Mouse (Mus musculus): Measurements from ENCODE around the gene Pfas.
"Not testable (repeated sequence)": the region's sequence is repeated elsewhere in the genome, so short reads cannot be mapped to it uniquely, and the experiment has no call there.

Gene Pfas

DNA sequence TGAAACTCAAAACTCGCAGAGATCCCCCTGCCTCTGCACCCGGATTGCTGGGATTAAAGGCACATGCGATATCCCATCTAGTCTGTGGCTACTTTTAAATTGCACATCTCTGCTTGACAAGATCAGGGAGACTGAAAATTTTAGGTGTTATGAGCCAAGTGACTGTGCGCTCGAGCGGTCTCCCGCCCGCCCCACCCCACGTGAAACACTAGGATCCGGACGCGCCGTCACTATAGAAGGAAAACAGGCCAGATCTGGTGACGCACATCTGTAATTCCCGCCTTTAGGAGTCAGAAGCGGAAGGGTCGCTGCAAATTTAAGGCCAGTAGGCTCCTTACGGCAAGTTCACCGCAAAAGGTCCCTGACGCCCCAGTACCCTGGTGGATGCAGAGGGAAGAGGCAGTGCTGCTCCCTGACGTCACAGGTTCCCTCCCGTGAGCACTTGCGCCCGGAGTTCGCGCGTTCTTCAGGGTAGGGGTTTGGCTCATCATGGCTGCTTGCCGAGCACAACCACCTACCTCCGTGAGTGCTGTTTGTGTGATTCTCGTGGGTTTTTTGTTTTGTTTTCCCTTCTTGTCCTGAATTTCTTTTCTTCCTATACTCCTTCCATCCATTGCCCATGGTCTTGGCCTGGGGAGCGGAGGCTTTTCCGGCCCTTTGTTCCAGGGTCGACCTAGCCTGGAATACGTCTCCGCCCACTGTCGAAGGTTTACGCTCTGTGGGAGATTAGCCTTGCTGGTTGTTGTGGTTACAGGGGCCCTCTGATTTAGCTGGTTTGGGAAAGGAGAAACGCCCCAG lies 7.6 kb upstream of the Pfas start, which contains the start of gene Ctc1:
Ctc1 (plus strand) TSS at position 268 of the 798 bp plus-strand sequence.
- DNase-seq (ENCODE audit: low read depth, low spot score), result peak; percentile 74

DNA sequence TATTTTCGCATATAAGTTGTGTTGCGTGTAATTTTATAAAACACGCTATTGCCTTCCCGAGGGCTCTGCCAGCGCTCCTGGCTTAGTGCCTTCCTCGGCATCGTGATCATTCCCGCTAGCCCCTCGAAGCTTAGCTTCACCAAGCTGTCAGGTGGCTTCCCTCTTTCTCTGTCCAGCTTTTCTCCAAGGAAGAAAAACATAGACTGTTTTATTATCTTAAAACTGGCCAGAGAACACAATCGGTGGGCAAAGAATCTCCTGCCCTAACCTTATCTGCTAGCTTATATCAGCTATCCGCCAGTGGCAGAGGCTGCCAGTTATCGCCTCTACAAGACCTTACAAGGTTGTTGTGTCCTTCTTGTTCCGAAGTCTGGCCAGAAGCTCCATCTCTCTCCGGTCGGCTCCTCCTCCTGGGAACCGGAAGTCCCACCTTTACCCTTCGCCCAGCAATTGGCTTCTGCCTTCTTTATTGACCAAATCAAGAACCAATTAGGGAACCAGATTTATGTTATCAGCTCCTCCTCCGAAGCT lies 3.9 kb upstream of the Pfas start:
- DNase-seq (ENCODE audit: low read depth, low spot score), result peak; percentile 78

DNA sequence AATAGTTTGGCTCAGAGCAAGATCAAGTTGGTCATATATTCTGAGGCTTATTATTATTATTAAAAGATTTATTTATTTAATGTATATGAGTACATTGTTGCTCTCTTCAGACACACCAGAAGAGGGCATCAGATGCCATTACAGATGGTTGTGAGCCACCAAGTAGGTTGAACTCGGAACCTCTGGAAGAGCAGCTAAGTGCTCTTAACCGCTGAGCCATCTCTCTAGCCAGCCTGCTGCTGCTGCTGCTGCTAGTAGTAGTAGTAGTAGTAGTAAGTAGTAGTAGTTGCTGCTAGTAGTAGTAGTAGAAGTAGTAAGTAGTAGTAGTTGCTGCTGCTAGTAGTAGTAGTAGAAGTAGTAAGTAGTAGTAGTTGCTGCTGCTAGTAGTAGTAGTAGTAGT lies 3.2 kb upstream of the Pfas start:
- DNase-seq (ENCODE audit: low read depth, low spot score), result not testable (repeated sequence)

DNA sequence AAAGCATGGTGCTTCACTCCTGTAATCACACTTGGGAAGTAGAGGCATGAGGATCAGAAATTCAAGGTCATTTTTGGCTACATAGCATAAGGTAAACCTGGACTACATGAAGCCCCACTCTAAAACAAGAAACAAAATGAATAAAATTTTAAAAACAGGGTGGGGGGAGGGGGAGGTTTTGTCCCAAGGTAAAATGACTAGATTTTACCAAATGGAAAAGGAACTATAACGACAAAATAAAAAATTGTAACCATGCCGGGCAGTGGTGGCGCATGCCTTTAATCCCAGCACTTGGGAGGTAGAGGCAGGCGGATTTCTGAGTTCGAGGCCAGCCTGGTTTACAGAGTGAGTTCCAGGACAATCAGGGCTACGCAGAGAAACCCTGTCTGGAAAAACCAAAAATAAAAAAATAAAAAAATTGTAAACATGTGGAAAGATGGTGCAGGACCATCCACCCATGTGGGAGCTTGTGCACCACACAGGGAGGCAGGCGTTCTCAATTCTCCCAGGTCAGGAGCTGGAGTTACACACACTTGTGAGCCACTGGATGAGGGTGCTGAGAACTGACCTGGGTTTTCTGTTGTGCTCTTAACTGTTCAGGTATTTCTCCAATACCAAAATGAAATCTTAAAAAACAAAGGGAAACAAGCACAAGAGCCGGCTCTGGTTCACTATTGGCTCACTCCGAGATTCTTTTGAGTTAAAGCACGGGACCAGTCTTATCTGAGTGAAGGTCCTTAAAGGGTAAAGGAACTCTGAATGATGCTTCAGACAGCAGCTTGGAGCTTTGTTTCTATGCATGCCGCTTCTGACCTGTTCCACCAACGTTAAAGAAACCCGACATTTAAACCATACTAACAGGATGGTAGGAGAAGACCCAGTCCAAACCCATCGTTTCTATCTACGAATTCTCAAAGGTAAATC lies 2.4 kb upstream of the Pfas start:
- DNase-seq (ENCODE audit: low read depth, low spot score), result no peak

DNA sequence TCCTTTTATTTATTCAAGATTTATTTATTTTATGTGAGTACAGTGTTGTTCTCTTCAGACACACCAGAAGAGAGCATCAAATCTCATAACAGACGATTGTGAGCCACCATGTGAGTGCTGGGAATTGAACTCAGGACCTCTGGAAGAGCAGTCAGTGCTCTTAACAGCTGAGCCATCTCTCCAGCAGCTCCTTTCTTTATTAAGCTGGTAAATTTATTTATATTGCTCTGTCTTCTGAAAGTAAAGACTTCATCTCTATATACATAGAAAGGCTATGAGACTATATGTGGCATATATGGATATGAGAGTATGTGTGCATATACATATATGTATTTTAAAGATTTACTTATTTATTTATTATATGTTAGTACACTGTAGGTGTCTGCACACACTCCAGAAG lies 1.2 kb upstream of the Pfas start:
- no peak for DNase-seq (ENCODE audit: low read depth, low spot score)

DNA sequence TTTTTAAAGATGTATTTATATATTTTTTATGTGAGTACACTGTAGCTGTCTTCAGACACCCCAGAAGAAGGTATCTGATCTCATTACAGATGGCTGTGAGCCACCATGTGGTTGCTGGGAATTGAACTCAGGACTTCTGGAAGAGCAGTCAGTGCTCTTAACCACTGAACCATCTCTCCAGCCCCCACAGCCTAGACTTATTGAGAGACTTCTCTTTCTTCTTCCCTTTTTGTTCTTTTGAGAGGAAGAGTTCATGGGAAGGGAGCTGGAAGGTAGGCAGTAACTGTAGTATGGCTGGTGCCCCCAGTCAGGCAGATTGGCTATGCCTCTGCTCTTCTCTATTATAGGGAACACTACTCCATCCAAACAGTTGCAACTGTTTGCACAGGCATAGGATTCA lies 1.7 kb downstream of the Pfas start:
- not testable (repeated sequence) for DNase-seq (ENCODE audit: low read depth, low spot score)

DNA sequence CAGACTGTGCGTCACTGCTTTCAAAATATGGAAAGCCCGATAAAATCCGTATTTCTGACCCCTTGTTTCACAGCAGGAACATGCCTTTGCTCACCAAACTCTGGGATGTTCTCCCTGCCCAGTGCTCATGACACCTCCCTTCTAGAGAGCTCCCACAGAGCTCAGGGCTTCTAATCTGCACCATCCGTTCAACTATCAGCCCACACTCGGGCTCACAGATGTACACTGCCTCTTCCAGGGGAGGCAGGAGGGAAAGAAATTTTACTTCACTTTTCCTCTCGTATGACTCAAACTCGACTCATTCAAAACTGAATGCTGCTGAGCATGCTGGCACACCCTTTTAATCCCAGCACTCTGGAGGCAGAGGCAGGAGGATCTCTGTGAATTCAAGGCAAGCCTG lies 3.1 kb downstream of the Pfas start:
- DNase-seq (ENCODE audit: low read depth, low spot score), result no peak

DNA sequence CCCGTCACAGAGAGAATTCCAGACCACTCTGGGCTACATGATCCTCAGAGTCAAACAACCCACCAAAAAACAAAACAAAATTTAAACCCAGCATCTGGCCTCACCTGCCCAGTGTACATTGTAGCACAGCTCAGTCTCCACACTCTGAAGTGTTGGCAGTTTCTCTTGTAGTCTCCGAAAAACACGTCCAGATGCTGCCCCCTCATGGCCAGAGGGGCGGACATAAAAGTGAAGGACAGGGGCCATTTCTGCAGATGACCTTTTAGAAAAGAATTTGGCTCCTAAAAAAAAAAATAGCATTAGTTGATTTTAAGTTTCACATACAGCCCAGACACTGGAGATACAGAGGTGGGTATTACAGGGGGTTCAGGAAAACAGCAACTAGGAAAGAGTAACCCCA lies 4.7 kb downstream of the Pfas start:
- no peak for DNase-seq (ENCODE audit: low read depth, low spot score)

DNA sequence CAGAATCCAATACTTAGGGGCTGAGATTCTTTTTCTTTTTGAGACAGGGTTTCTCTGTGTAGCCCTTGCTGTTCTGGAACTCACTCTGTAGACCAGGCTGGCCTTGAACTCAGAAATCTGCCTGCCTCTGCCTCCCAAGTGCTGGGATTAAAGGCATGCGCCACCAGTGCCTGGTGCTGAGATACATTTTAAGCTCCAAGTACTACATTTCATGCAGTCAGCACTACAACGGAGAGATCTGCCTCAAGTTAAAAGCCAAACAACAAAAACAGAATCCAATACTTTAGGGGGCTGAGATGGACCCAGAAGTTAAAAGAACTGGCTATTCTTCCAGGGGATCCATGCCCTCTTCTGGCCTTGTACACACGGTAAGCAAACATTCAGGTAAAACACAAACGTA lies 5.5 kb downstream of the Pfas start:
- DNase-seq (ENCODE audit: low read depth, low spot score), result not testable (repeated sequence)

DNA sequence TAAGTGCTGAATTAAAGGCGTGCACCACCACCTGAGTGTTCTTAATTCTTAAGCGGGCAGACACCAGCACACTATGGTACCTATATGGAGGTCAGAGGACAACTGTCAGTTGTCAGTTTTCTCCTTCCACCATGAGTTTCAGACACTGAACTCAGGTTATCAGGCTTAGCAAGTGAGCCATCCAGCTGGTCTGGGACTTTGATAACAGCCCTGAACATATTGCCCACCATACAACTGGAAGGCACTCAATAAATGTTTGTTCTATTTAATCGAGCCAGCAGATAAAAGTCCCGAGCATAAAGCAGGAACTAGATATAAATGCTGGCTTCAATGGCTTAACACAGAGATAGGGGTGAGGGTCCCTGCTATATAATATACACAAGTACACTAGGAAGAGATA lies 11.2 kb downstream of the Pfas start:
- no peak for DNase-seq (ENCODE audit: low read depth, low spot score)

DNA sequence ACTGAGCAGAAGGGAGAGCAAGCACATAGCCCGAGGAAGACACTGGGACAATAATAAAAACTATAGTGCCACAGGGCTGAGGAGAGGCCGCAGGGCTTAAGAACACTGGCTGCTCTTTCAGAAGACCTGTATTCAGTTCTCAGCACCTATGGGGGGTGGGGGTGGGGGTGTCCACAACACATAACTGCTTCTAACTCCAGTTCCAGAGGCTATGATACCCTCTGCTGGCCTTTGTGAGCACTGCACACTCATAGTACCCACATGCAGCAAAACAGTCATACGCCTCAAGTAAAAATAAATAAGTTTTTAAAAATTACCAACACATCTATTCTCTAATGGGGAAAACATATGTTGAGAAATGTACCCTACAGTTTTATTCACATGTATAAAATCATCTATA lies 13.9 kb downstream of the Pfas start:
- no peak for DNase-seq (ENCODE audit: low read depth, low spot score)

DNA sequence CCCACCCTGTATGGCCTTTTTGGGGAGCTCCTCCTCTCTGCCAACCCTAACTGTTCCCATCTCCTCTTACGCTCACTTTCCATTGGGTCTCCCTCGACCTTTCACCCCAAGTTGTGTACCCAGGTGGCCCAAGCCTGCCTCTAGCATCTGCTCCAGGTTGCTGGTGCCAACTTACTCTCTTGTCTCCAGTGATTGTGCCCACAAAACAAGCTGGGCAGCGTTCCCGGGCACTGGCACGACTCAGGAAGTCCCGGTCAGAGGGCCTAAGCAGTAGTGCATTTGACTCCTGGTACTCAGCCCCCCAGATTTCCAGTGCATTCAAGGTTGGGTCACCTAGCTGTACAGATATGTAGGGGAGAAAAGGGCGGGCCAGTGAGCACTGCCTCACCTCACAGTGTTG lies 15.1 kb downstream of the Pfas start:
- no peak for DNase-seq (ENCODE audit: low read depth, low spot score)

DNA sequence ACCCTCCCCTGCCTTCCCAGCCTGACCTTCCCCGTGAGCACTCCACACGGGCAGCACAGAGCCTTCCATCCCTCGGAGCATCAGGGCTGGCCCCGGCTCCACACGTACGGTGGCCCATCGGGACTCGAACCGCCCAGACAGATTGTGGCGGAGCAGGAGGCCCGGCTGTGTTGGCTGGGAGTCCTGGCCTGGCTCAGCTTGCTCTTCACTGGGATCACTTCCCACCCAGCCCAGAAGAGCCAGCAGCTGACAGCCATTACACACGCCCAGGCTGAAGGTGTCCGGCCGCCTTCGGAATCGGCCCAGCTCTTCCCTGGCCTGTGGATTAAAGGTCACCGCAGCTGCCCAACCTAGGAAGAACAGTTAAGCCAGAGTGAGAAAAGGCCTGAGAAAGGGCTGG lies 19.9 kb downstream of the Pfas start:
- DNase-seq (ENCODE audit: low read depth, low spot score), result no peak

DNA sequence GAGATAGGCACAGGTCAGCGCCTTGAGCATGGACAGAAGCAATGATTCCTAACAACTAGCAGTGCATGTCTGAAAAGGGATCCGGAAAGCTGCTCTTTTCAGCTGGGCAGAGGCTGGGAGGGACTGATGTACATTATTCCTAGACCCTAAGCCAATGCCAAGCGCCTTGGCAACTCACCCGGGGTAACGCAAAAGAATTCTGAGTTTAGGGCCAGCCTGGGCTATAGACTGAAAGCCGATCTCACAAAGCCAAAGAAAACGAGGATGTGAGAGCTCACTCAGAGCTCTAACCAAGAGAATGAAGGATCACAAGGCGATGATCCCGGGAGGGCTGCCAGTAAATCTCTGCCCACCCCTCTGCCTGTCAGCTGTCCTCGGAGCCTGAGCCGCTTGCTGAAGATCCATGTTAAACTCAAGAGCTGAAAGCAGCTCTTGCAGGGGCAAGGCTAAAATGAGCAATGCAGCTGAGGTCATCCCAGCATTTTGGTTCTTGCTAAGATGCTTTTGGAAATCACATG lies 20.8 kb downstream of the Pfas start:
- no peak for DNase-seq (ENCODE audit: low read depth, low spot score)

DNA sequence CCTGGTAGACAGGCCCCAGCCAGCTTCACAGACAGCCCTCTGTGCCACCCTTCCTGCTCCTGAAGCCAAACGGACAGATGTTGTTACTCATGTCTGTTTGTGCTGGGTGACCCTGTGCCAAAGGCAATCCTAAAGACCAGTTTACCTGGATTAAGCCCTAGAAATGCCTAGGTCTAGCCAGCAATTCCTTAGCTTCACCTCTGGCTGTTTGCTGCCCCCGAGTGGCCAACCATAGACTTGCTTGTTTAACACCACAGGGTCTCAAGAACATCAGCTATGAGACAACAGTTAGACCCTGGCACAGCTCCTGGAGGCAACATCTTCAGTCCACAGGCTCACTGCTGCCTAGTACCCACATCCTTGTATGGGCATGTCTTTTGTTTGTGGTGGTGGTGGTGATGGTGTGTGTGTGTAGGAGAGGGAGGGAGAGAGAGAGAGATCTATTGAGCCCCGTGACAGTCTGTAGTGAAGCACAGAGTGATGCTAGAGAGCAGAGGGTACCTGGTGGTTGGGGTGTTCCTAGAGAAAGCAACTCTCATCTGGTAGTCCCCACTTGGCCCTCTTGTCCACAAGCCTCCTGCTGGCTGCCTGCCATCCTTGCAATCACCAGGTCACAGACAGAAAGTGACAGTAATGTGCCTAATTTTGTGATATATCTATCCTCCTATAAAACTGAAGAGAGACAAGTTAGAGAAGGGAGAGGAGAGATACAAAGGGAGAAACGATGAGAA lies 25.5 kb downstream of the Pfas start:
- peak; percentile 57 for DNase-seq (ENCODE audit: low read depth, low spot score)

DNA sequence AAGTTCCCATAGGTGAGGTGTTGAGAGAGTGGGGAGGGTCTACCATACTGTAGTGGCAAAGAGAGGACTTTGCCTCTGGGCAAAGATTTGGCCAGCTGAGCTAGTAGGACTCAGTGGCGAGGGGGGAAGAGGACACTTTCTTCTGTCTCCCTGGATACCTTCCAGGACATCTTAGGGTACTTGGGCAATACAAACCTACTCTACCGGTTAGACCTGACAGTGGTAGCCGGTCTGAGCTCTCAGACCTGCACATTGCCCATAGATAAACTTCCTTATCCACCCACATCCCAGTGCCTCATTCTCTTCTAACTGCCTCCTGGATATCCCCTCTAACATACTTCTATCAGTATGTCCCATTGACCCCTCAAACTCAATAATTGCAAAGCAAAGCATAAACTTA lies 27.3 kb downstream of the Pfas start:
- no peak for DNase-seq (ENCODE audit: low read depth, low spot score)

DNA sequence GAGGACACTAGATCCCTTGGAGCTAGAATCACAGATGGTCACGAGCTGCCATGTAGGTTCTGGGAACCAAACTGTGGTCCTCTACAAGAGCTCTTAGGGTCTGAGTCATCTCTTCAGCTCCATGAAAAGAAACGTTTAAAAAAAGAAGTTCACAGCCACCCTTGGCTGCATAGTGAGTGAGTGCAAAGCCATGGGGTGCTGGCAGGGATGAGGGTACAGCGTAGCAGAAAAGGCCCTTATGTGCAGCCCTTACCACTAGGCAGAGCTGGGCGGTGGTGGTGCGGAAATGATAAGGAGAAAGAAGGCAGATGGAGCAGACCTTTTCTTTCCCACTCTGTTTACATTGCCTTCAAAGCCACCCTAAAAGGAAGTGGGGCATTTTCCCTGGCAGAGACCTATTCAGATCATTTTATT lies 28.9 kb downstream of the Pfas start:
- no peak for DNase-seq (ENCODE audit: low read depth, low spot score)

DNA sequence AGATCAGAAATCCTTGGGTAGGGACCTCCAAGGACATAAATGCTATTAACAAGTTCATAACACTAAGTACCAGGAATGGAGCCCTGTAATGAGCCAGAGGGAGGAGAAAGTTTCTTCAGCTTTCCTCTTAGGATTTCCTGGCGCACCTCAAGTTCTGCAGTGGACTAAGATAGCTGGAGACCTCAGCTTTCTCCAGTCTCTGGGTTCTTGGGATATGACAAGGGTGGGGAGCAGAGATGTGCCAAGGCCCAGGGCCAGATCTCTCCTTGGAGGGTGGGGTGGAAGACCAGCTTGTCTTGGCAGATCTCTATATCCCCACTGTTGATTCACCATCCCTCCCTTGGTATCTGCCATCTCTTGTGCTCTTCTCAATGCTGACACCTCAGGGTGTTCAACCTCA lies 32.7 kb downstream of the Pfas start:
- DNase-seq (ENCODE audit: low read depth, low spot score), result no peak

DNA sequence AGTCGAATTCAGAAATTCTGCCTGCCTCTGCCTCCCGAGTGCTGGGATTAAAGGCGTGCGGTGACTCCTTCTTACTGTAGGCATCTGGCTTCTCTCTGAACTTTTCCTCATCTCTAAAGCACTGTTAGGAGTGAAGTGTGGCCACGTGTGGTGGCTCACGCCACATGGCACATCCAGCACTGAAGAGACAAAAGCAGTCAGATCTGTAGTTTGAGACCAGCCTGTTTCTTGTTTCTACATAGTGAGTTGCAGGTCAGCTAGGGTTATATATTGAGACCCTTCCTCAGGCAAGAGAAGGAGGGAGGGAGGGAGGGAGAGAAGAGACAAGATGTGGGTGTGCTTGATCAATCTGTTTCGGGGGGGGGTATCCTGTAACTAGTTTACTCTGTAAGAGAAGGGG lies 33.2 kb downstream of the Pfas start, which contains the start of gene Rangrf:
Rangrf (minus strand) TSS at position 101 of the 400 bp plus-strand sequence.
- DNase-seq (ENCODE audit: low read depth, low spot score), result no peak

DNA sequence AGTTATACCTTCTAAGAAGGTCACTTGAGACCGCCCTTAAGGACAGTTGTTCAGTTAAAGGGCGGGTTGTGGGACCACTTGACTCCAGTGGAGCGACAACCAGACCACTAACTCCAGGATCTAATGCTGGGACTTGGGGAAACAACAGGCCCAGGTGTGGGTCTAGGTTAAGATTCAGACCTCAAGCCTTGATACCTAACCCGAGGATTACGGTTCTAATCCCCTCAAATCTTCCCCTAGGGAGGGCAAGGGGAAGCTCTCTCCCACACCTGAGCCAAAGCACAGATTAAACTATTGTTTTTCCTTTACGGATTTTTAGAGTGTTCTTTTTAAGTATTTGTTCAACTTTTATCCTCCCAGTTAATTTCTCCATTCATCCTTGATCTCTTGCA lies 34.2 kb downstream of the Pfas start:
- DNase-seq (ENCODE audit: low read depth, low spot score), result peak; percentile 61

DNA sequence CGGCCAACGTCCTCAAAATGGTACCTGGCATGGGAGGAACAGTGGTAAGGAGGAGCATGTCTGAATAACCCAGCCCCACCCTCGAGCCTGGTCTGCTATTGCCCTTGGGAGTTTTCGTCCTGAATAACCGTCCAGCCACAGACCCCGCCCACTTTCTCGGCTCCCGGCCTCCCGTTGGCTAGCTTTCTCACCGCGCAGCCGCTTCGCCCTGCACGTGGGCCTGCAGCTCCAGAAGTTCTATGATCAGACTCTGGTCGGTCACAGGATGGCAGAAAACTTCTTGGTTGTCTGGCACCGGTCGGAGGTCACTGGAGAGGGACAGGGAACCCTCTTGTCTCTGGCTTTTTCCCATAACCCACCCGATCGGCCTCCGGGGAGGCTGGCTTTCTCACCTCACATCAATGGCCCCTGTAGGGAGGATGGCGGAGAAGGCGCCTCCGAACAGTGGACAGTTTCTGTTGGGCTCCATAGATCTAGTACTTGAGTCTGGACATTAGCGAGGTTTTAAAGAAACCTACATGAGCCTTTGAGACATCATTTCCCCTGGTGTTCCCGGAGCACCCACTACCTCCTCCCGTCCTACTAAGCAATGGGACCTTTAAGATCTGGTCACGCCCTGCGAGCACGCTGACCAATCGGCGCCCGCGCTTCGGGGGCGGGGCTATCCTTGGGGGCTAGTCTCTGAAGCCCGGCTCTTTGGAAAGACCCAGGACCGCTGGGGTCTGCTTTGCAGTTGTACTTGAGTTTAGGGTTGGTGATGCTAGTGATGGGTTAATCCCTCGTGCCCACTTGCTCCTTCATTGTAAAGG lies 34.8 kb downstream of the Pfas start:
- peak; percentile 59 for DNase-seq (ENCODE audit: low read depth, low spot score)
